ENCODE assay signal across 23 mouse cellular contexts in genomic region chr1:182061203-182061602, GRCm38 (mm10).
"Had no signal": no experiment of that assay in that cellular context is flagged by ENCODE, and none has a peak within 500 bp of the region (broad histone marks: within the 10 kb centered on the region; RNA-seq: fewer than 3 reads in every experiment).

No protein-coding gene starts in this region.

- H3K4me1 ChIP-seq: hindbrain, embryonic 13.5 days; hindbrain, embryonic 15.5 days; limb, embryonic 13.5 days; liver, embryonic 12.5 days had no signal

- DNase-seq: forebrain, postnatal 0 days; gastrocnemius, postnatal 14 days; gastrocnemius, postnatal 36 days; heart, adult 11 months; heart, adult 2 months; heart, postnatal 14 days; heart, postnatal 36 days; kidney, adult 11 months; kidney, adult 8-10 months; kidney, postnatal 10 days; kidney, postnatal 25 days; kidney, postnatal 4 days had no signal

- H3K4me3 ChIP-seq: heart, adult 2 months; heart, embryonic 13.5 days; heart, embryonic 15.5 days; hindbrain, embryonic 13.5 days; hindbrain, embryonic 15.5 days; layer of hippocampus, adult 2 months; left cerebral cortex, adult 2 months; limb, embryonic 13.5 days; limb, embryonic 15.5 days; liver, embryonic 12.5 days had no signal

- H3K27me3 ChIP-seq: heart, embryonic 13.5 days; heart, embryonic 15.5 days; hindbrain, embryonic 13.5 days; hindbrain, embryonic 15.5 days; limb, embryonic 13.5 days; limb, embryonic 15.5 days; liver, embryonic 12.5 days had no signal

- H3K36me3 ChIP-seq: heart, embryonic 13.5 days; heart, embryonic 15.5 days; hindbrain, embryonic 13.5 days; hindbrain, embryonic 15.5 days; limb, embryonic 13.5 days; limb, embryonic 15.5 days; liver, embryonic 12.5 days had no signal

- H3K4me2 ChIP-seq: heart, embryonic 11.5 days; heart, embryonic 13.5 days; heart, embryonic 15.5 days; hindbrain, embryonic 13.5 days; hindbrain, embryonic 15.5 days; limb, embryonic 13.5 days; limb, embryonic 15.5 days; liver, embryonic 12.5 days had no signal

- ATAC-seq: forebrain, postnatal 0 days; inflammation-experienced regulatory T-cells, adult 6 months; liver, embryonic 12.5 days had no signal

- H3K27ac ChIP-seq: heart, adult 2 months; heart, embryonic 13.5 days; heart, embryonic 15.5 days; hindbrain, embryonic 13.5 days; hindbrain, embryonic 15.5 days; layer of hippocampus, adult 2 months; left cerebral cortex, adult 2 months; limb, embryonic 13.5 days; limb, embryonic 15.5 days; liver, embryonic 12.5 days had no signal

- H3K9ac ChIP-seq: forebrain, postnatal 0 days; heart, embryonic 13.5 days; heart, embryonic 15.5 days; hindbrain, embryonic 13.5 days; hindbrain, embryonic 15.5 days; limb, embryonic 13.5 days; limb, embryonic 15.5 days; liver, embryonic 12.5 days had no signal

- H3K9me3 ChIP-seq: heart, embryonic 13.5 days; heart, embryonic 15.5 days; hindbrain, embryonic 13.5 days; hindbrain, embryonic 15.5 days; limb, embryonic 13.5 days; limb, embryonic 15.5 days; liver, embryonic 12.5 days had no signal
